20 mouse cellular contexts compared by ENCODE assay signal in the genomic region with DNA sequence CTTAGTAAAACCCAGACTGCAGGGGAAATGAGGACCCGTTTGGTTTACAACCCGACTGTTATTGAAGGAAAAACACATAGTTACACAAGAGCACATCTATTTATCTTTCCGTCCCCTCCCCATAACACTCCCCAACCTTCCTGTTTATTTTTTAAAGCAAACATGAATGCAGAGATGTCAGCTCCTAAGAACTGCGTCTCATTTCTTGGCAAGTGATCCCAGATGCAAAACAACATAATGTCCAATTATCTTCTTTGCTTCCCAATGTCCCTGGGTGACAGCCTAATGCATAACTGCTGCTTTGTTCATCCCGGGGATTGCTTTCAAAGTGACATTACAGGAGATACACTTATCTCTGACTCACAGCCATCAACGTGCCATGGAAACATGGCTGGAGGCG. TPM values are rescaled to one million over a fixed set of nuclear protein-coding genes. Genes with fewer than 3 reads are reported as not detected.
DNase-seq lines count a peak whose midpoint lies in the region; ATAC-seq lines count a peak whose summit lies in the region.
"Had no signal": no experiment of that assay in that cellular context is flagged by ENCODE, and none has a peak within 500 bp of the region (broad histone marks: within the 10 kb centered on the region; RNA-seq: fewer than 3 reads in every experiment).

No protein-coding gene starts in this region.

- H3K9me3 ChIP-seq in hindbrain, embryonic 14.5 days (ENCODE audit: control insufficient read depth, low read length), result no peaks in the 10 kb centered on the region
- no peaks in the 10 kb centered on the region for H3K9me3 ChIP-seq in hindbrain, embryonic 13.5 days
- H3K9me3 ChIP-seq in midbrain, embryonic 14.5 days (ENCODE audit: control insufficient read depth, low read length), result no peaks in the 10 kb centered on the region
- no peaks in the 10 kb centered on the region for H3K9me3 ChIP-seq in midbrain, embryonic 11.5 days (ENCODE audit: control insufficient read depth, low read length)
- H3K9me3 ChIP-seq in embryonic facial prominence, embryonic 14.5 days (ENCODE audit: control insufficient read depth, low read length), result no peaks in the 10 kb centered on the region
- no peaks in the 10 kb centered on the region for H3K9me3 ChIP-seq in intestine, embryonic 15.5 days
- H3K9me3 ChIP-seq: heart, embryonic 10.5 days; limb, embryonic 15.5 days had no signal

- H3K9ac ChIP-seq in hindbrain, embryonic 14.5 days, result no peak overlapping the region
- H3K9ac ChIP-seq in hindbrain, embryonic 13.5 days, result no peak overlapping the region
- H3K9ac ChIP-seq in midbrain, embryonic 14.5 days (replicated peaks; ENCODE audit: low read length), result no peak overlapping the region
- H3K9ac ChIP-seq in midbrain, embryonic 11.5 days (ENCODE audit: low read length), result no peak overlapping the region
- no peak overlapping the region for H3K9ac ChIP-seq in embryonic facial prominence, embryonic 14.5 days (ENCODE audit: low read depth, low read length)
- H3K9ac ChIP-seq in intestine, embryonic 15.5 days, result no peak overlapping the region
- H3K9ac ChIP-seq: limb, embryonic 15.5 days had no signal

- no peak overlapping the region for H3K4me2 ChIP-seq in hindbrain, embryonic 14.5 days (replicated peaks)
- H3K4me2 ChIP-seq in hindbrain, embryonic 13.5 days, result no peak overlapping the region
- H3K4me2 ChIP-seq in midbrain, embryonic 14.5 days (ENCODE audit: low read length), result no peak overlapping the region
- no peak overlapping the region for H3K4me2 ChIP-seq in midbrain, embryonic 11.5 days
- no peak overlapping the region for H3K4me2 ChIP-seq in embryonic facial prominence, embryonic 14.5 days (ENCODE audit: low read depth, low read length)
- H3K4me2 ChIP-seq in intestine, embryonic 15.5 days (replicated peaks), result no peak overlapping the region
- H3K4me2 ChIP-seq: limb, embryonic 15.5 days had no signal

- 69% methylated on average over 7 of the region's 7 CpGs for WGBS in hindbrain, embryonic 14.5 days
- 75% methylated on average over 7 of the region's 7 CpGs for WGBS in hindbrain, embryonic 13.5 days
- 70% methylated on average over 7 of the region's 7 CpGs for WGBS in midbrain, embryonic 14.5 days
- WGBS in midbrain, embryonic 11.5 days, result 84% methylated on average over 7 of the region's 7 CpGs
- 68% methylated on average over 7 of the region's 7 CpGs for WGBS in embryonic facial prominence, embryonic 14.5 days
- WGBS in intestine, embryonic 15.5 days, result 47% methylated on average over 7 of the region's 7 CpGs

- no peak for ATAC-seq in hindbrain, embryonic 14.5 days (ENCODE audit: low FRiP score)
- ATAC-seq in hindbrain, embryonic 13.5 days (ENCODE audit: low FRiP score), result no peak
- ATAC-seq in midbrain, embryonic 14.5 days (ENCODE audit: low FRiP score, low TSS enrichment), result no peak
- ATAC-seq in midbrain, embryonic 11.5 days (ENCODE audit: low FRiP score), result no peak
- ATAC-seq in embryonic facial prominence, embryonic 14.5 days (ENCODE audit: low read depth), result no peak
- no peak for ATAC-seq in intestine, embryonic 15.5 days
- no peak for ATAC-seq in inflammation-experienced regulatory T-cells, adult 6 months
- ATAC-seq: hindbrain, postnatal 0 days had no signal

- no peaks in the 10 kb centered on the region for H3K27me3 ChIP-seq in hindbrain, embryonic 14.5 days (ENCODE audit: control insufficient read depth, insufficient read depth, low read length)
- H3K27me3 ChIP-seq in hindbrain, embryonic 13.5 days, result no peaks in the 10 kb centered on the region
- H3K27me3 ChIP-seq in midbrain, embryonic 14.5 days (ENCODE audit: control insufficient read depth, insufficient read depth, low read length), result no peaks in the 10 kb centered on the region
- no peaks in the 10 kb centered on the region for H3K27me3 ChIP-seq in midbrain, embryonic 11.5 days (ENCODE audit: control insufficient read depth, insufficient read depth, low read length)
- no peaks in the 10 kb centered on the region for H3K27me3 ChIP-seq in embryonic facial prominence, embryonic 14.5 days (replicated peaks; ENCODE audit: control insufficient read depth, insufficient read depth, low read length)
- no peaks in the 10 kb centered on the region for H3K27me3 ChIP-seq in intestine, embryonic 15.5 days (replicated peaks)
- H3K27me3 ChIP-seq: limb, embryonic 15.5 days had no signal

- H3K4me3 ChIP-seq in hindbrain, embryonic 14.5 days (replicated peaks; ENCODE audit: low read length), result no peak overlapping the region
- no peak overlapping the region for H3K4me3 ChIP-seq in hindbrain, embryonic 13.5 days
- H3K4me3 ChIP-seq in midbrain, embryonic 14.5 days (replicated peaks; ENCODE audit: low read depth, low read length), result no peak overlapping the region
- no peak overlapping the region for H3K4me3 ChIP-seq in midbrain, embryonic 11.5 days (ENCODE audit: low read depth, low read length)
- H3K4me3 ChIP-seq in embryonic facial prominence, embryonic 14.5 days (ENCODE audit: low read depth, low read length), result no peak overlapping the region
- H3K4me3 ChIP-seq in intestine, embryonic 15.5 days (replicated peaks), result no peak overlapping the region
- H3K4me3 ChIP-seq: erythroblast, embryonic 14.5 days; heart, embryonic 10.5 days; limb, embryonic 15.5 days had no signal

- no peaks in the 10 kb centered on the region for H3K4me1 ChIP-seq in hindbrain, embryonic 14.5 days (replicated peaks; ENCODE audit: control insufficient read depth, insufficient read depth, low read length)
- 0 out of 2 replicates have a peak, but pooled peaks cover 9% of the 10 kb centered on the region for H3K4me1 ChIP-seq in hindbrain, embryonic 13.5 days (replicated peaks)
- no peaks in the 10 kb centered on the region for H3K4me1 ChIP-seq in midbrain, embryonic 14.5 days (ENCODE audit: control insufficient read depth, insufficient read depth, low read length)
- no peaks in the 10 kb centered on the region for H3K4me1 ChIP-seq in midbrain, embryonic 11.5 days (ENCODE audit: control insufficient read depth, insufficient read depth, low read length)
- H3K4me1 ChIP-seq in embryonic facial prominence, embryonic 14.5 days (ENCODE audit: control insufficient read depth, insufficient read depth, low read length), result no peaks in the 10 kb centered on the region
- H3K4me1 ChIP-seq in intestine, embryonic 15.5 days (replicated peaks), result no peaks in the 10 kb centered on the region
- H3K4me1 ChIP-seq: heart, embryonic 10.5 days; limb, embryonic 15.5 days had no signal

- peaks cover 15% of the 10 kb centered on the region for H3K36me3 ChIP-seq in hindbrain, embryonic 14.5 days (replicated peaks; ENCODE audit: control insufficient read depth, insufficient read depth)
- peaks cover 29% of the 10 kb centered on the region for H3K36me3 ChIP-seq in hindbrain, embryonic 13.5 days
- H3K36me3 ChIP-seq in midbrain, embryonic 14.5 days (ENCODE audit: control insufficient read depth, insufficient read depth, low read length), result peaks cover 17% of the 10 kb centered on the region; the same call in 1 of the 2 replicates
- no peaks in the 10 kb centered on the region for H3K36me3 ChIP-seq in midbrain, embryonic 11.5 days (ENCODE audit: control insufficient read depth, insufficient read depth, low read length)
- peaks cover 29% of the 10 kb centered on the region; the same call in 1 of the 2 replicates for H3K36me3 ChIP-seq in embryonic facial prominence, embryonic 14.5 days (ENCODE audit: control insufficient read depth, insufficient read depth, low read length)
- H3K36me3 ChIP-seq in intestine, embryonic 15.5 days, result no peaks in the 10 kb centered on the region

- DNase-seq in hindbrain, embryonic 14.5 days (ENCODE audit: low spot score), result no peak
- DNase-seq in midbrain, embryonic 14.5 days, result peak; percentile 32
- no peak for DNase-seq in midbrain, embryonic 11.5 days (ENCODE audit: low spot score, missing footprints)
- DNase-seq in embryonic facial prominence, embryonic 14.5 days (ENCODE audit: low spot score), result no peak
- peak; percentile 43 for DNase-seq in lung, postnatal 25 days (ENCODE audit: low spot score)
- DNase-seq: cerebellum, postnatal 10 days; embryo, embryonic 11 days; gastrocnemius, postnatal 25 days; kidney, adult 8-10 months; kidney, postnatal 36 days; right cerebral cortex, postnatal 4 days; thymus, adult 18-20 months had no signal

- H3K27ac ChIP-seq in hindbrain, embryonic 14.5 days, result peak overlapping the region; percentile 44; the same call in 1 of the 2 replicates
- no peak overlapping the region for H3K27ac ChIP-seq in hindbrain, embryonic 13.5 days
- 0 out of 2 replicates have a peak overlapping the region, but pooled peaks have one; percentile 32 for H3K27ac ChIP-seq in midbrain, embryonic 14.5 days (replicated peaks; ENCODE audit: low read depth, low read length)
- H3K27ac ChIP-seq in midbrain, embryonic 11.5 days (ENCODE audit: low read depth, low read length), result no peak overlapping the region
- 0 out of 2 replicates have a peak overlapping the region, but pooled peaks have one; percentile 8 for H3K27ac ChIP-seq in embryonic facial prominence, embryonic 14.5 days (replicated peaks; ENCODE audit: low read depth, low read length)
- no peak overlapping the region for H3K27ac ChIP-seq in intestine, embryonic 15.5 days
- H3K27ac ChIP-seq: heart, embryonic 10.5 days; hindbrain, postnatal 0 days; limb, embryonic 15.5 days; macrophage had no signal

RNA-seq across cellular contexts. Expression of gene Wdr59, which starts 30.7 kb away (rescaled TPM):
- polyA plus RNA-seq in hindbrain, embryonic 14.5 days (2014; fragmentation: Nextera tagmentation; extraction: Ambion mirVana), result 6.5 and 6.6 TPM in 2 replicates
- polyA plus RNA-seq in hindbrain, embryonic 13.5 days (2015; fragmentation: Nextera tagmentation; extraction: Ambion mirVana), result 7.4 and 8.3 TPM in 2 replicates
- polyA plus RNA-seq in midbrain, embryonic 14.5 days (2014; fragmentation: Nextera tagmentation; extraction: Ambion mirVana), result 5.4 and 5.9 TPM in 2 replicates
- 2.9 TPM in 2 replicates for polyA plus RNA-seq in midbrain, embryonic 11.5 days (2014; fragmentation: Nextera tagmentation; extraction: Ambion mirVana)
- 4.6 and 4.7 TPM in 2 replicates for polyA plus RNA-seq in embryonic facial prominence, embryonic 14.5 days (2014; fragmentation: Nextera tagmentation; extraction: Ambion mirVana)
- polyA plus RNA-seq in intestine, embryonic 15.5 days (2015; fragmentation: Nextera tagmentation; extraction: Ambion mirVana), result 4.1 and 4.5 TPM in 2 replicates
- 1 to 10 TPM; 2.9 to 4.9 (median 4.6) TPM for polyA plus RNA-seq in inflammation-experienced regulatory T-cells, adult 6 months (2017; shearing (Covaris generic))

RNA-seq across cellular contexts. Expression of gene Znrf1, which starts 44.7 kb away (rescaled TPM):
- polyA plus RNA-seq in hindbrain, embryonic 14.5 days (2014; fragmentation: Nextera tagmentation; extraction: Ambion mirVana), result 108 and 116 TPM in 2 replicates
- polyA plus RNA-seq in hindbrain, embryonic 13.5 days (2015; fragmentation: Nextera tagmentation; extraction: Ambion mirVana), result 77.3 and 80.0 TPM in 2 replicates
- 99.2 and 108 TPM in 2 replicates for polyA plus RNA-seq in midbrain, embryonic 14.5 days (2014; fragmentation: Nextera tagmentation; extraction: Ambion mirVana)
- polyA plus RNA-seq in midbrain, embryonic 11.5 days (2014; fragmentation: Nextera tagmentation; extraction: Ambion mirVana), result 38.6 and 45.6 TPM in 2 replicates
- 35.6 and 39.1 TPM in 2 replicates for polyA plus RNA-seq in embryonic facial prominence, embryonic 14.5 days (2014; fragmentation: Nextera tagmentation; extraction: Ambion mirVana)
- 24.6 and 26.0 TPM in 2 replicates for polyA plus RNA-seq in intestine, embryonic 15.5 days (2015; fragmentation: Nextera tagmentation; extraction: Ambion mirVana)
- 10 to 100 TPM; 12.4 to 58.2 (median 50.7) TPM for polyA plus RNA-seq in inflammation-experienced regulatory T-cells, adult 6 months (2017; shearing (Covaris generic))

Comparison
In these comparisons a context has a peak if more than half of its experiments do, and no peak if none do; other contexts are left out.
1. DNase-seq: peak in midbrain, embryonic 14.5 days (single experiment) and lung, postnatal 25 days (single experiment); none in hindbrain, embryonic 14.5 days (single experiment), midbrain, embryonic 11.5 days (single experiment) and embryonic facial prominence, embryonic 14.5 days (single experiment).
2. H3K27ac ChIP-seq: peak in hindbrain, embryonic 14.5 days (single experiment), midbrain, embryonic 14.5 days (single experiment) and embryonic facial prominence, embryonic 14.5 days (single experiment); none in hindbrain, embryonic 13.5 days (single experiment), midbrain, embryonic 11.5 days (single experiment) and intestine, embryonic 15.5 days (single experiment).